Mouse (Mus musculus): ENCODE results near the gene Mctp2. TPM values are rescaled to one million over a fixed set of nuclear protein-coding genes. Genes with fewer than 3 reads are reported as not detected.

Gene Mctp2
- polyA plus RNA-seq, 1 experiment from 2014 or later: 4.1 TPM

DNA sequence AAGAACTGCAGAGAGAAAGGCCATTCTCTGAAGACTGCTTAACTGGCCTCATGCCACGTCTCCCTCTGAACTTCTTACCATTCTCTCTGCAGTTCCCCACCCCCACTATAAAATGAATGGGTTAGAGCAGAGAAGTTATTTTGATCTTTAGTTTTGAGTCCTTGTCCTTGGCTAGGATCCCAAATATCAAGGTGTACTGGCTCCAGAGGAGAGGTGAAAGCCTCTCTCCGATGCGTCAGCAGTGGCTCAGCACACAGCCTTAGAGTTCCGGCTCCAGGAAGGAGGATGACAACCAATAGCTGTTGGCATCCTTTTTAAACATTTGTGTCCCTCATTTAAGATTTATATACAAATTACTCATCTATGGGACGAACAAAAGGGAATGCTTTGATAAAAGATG, 96.2 kb downstream of the Mctp2 start:
- Histone ChIP-seq H3K27me3 (ENCODE audit: insufficient read depth, low read length) (no peaks in the 10 kb centered on the region), H3K4me3 (replicated peaks; ENCODE audit: low read depth, low read length) (no peak overlapping the region), H3K4me2 (ENCODE audit: low read length) (no peak overlapping the region), H3K9ac (ENCODE audit: low read depth, low read length) (no peak overlapping the region), H3K36me3 (ENCODE audit: insufficient read depth, low read length) (no peaks in the 10 kb centered on the region), H3K4me1 (replicated peaks; ENCODE audit: insufficient read depth, low read length) (no peaks in the 10 kb centered on the region), H3K9me3 (replicated peaks; ENCODE audit: low read length) (no peaks in the 10 kb centered on the region), H3K27ac (no peak overlapping the region)
- WGBS: 62% methylated on average over 5 of the region's 5 CpGs
- ATAC-seq (replicated peaks; ENCODE audit: low FRiP score, low read depth): no peak
- TF ChIP-seq CTCF (IDR thresholded peaks at IDR 0.05; ENCODE audit: low read depth): no peak
- DNase-seq (ENCODE audit: low spot score): no peak

DNA sequence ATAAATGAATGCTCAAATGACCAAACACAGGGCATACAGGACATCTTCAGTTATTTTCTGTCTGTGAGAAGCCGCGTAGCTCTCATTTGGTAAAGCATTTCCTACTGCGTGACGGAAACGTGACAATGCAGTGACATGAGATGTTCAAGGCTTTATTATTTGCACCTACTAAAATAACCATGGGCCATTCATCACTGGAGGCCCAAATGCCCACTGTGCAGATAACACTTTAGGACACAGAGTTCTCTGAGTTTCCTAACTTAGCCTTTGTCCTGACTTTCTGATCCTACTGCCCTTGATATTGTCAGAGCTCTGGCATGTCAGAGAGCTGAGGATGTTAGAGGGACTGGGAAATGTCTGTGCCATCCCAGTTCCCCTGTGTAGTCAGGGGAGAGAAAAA, 97.1 kb downstream of the Mctp2 start:
- H3K9me3 ChIP-seq (replicated peaks; ENCODE audit: low read length): no peaks in the 10 kb centered on the region
- H3K4me3 ChIP-seq (replicated peaks; ENCODE audit: low read depth, low read length): no peak overlapping the region
- no peak for DNase-seq (ENCODE audit: low spot score)
- no peak for TF ChIP-seq CTCF (IDR thresholded peaks at IDR 0.05; ENCODE audit: low read depth)
- ATAC-seq (replicated peaks; ENCODE audit: low FRiP score, low read depth): no peak
- no peaks in the 10 kb centered on the region for H3K27me3 ChIP-seq (ENCODE audit: insufficient read depth, low read length)
- H3K9ac ChIP-seq (ENCODE audit: low read depth, low read length): no peak overlapping the region
- no peak overlapping the region for H3K4me2 ChIP-seq (ENCODE audit: low read length)
- WGBS: 76% methylated on average over 5 of the region's 5 CpGs
- H3K4me1 ChIP-seq (replicated peaks; ENCODE audit: insufficient read depth, low read length): no peaks in the 10 kb centered on the region
- no peaks in the 10 kb centered on the region for H3K36me3 ChIP-seq (ENCODE audit: insufficient read depth, low read length)
- no peak overlapping the region for H3K27ac ChIP-seq

DNA sequence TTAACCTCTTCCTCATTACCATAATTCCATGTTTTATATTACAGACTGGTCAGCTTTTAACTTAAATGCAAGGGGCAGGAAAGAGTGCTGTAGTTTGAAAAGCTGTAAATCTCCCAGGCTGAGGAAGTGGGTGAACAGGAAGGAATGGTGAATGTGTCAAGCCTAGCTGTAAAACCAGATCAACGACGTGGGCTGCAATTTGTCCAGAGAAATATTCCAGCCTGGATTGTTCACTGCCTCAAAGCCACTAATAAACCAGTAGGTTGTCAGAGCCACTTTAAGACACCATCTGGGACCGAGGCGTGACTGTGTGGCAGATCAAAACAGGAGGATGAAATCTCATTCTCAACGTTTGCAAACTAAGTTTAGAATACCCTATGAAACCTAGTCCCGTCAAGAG, 99.6 kb downstream of the Mctp2 start:
- Histone ChIP-seq H3K27me3 (ENCODE audit: insufficient read depth, low read length) (no peaks in the 10 kb centered on the region), H3K27ac (peak overlapping the region; percentile 20; the same call in 1 of the 2 replicates), H3K4me1 (replicated peaks; ENCODE audit: insufficient read depth, low read length) (no peaks in the 10 kb centered on the region), H3K4me3 (replicated peaks; ENCODE audit: low read depth, low read length) (no peak overlapping the region), H3K9me3 (replicated peaks; ENCODE audit: low read length) (no peaks in the 10 kb centered on the region), H3K4me2 (ENCODE audit: low read length) (no peak overlapping the region), H3K9ac (ENCODE audit: low read depth, low read length) (no peak overlapping the region), H3K36me3 (ENCODE audit: insufficient read depth, low read length) (no peaks in the 10 kb centered on the region)
- 20% methylated on average over 6 of the region's 6 CpGs for WGBS
- ATAC-seq (replicated peaks; ENCODE audit: low FRiP score, low read depth): no peak
- TF ChIP-seq CTCF (IDR thresholded peaks at IDR 0.05; ENCODE audit: low read depth): 0 out of 2 replicates have a peak, but pooled peaks have one; percentile 4
- DNase-seq (ENCODE audit: low spot score): peak; percentile 83

DNA sequence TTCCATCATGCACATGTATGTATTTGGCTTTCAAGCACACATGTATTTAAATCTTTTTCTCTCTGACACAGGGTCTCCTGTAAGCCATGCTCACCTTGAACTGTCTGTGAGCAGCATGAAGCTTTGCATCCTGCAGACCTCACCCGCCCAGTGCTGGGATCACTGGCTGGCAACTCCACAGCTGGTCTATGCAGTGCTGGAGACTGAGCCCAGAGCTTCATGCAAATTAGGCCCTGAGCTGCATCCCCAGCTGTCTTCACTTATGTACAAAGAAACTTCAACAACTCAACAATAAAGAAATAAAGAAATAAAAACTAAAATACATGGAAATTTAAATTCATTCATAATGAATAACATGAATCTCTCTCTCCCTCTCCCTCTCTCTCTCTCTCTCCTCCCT, 110.7 kb downstream of the Mctp2 start:
- Histone ChIP-seq H3K9ac (ENCODE audit: low read depth, low read length) (no peak overlapping the region), H3K27me3 (ENCODE audit: insufficient read depth, low read length) (no peaks in the 10 kb centered on the region), H3K27ac (no peak overlapping the region), H3K4me1 (replicated peaks; ENCODE audit: insufficient read depth, low read length) (no peaks in the 10 kb centered on the region), H3K36me3 (ENCODE audit: insufficient read depth, low read length) (no peaks in the 10 kb centered on the region), H3K4me2 (ENCODE audit: low read length) (no peak overlapping the region), H3K9me3 (replicated peaks; ENCODE audit: low read length) (no peaks in the 10 kb centered on the region), H3K4me3 (replicated peaks; ENCODE audit: low read depth, low read length) (no peak overlapping the region)
- 79% methylated on average over 1 of the region's 1 CpGs for whole genome bisulfite sequencing
- no peak for TF ChIP-seq CTCF (IDR thresholded peaks at IDR 0.05; ENCODE audit: low read depth)
- ATAC-seq (replicated peaks; ENCODE audit: low FRiP score, low read depth): no peak
- no peak for DNase-seq (ENCODE audit: low spot score)

DNA sequence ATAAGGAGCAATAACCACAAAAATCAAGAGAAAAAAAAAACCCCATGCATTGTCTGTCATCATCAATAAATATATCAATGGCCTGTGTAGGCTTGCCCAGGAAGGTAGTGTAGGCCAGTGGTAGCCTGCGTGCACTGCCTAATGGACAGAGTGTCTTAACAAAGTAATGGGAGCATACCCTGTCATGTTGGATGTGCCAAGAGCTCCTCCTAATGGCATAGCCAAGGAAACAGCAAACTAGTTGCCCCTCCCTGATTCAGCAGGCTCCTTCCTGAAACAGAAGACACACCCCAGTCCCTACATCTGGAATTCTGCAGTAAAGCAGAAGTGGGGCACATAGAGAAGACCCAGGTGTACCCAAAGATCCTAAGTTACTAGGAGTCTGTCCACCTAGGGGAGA, 113.1 kb downstream of the Mctp2 start:
- DNase-seq (ENCODE audit: low spot score): no peak
- no peak for ATAC-seq (replicated peaks; ENCODE audit: low FRiP score, low read depth)
- H3K9ac ChIP-seq (ENCODE audit: low read depth, low read length): no peak overlapping the region

DNA sequence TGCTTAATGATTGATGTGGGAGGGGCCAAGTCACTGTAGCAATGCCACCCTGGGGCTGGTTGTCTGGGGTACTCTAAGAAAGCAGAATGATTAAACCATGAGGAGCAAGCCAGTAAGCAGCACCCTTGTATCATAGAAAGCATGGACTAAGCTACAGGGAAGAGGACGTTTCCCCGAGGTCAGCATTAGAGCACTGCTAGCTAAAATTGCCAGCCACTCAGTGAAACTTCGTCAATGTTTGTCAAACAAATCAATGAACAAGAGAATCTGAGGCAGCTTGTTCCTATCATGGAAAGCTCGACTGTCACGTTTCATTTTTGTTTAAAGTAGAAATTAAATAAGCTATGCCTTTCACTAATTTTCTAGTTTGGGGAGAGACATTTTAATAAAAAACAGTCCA, 124.8 kb downstream of the Mctp2 start:
- no peak for ATAC-seq (replicated peaks; ENCODE audit: low FRiP score, low read depth)
- Histone ChIP-seq H3K4me3 (replicated peaks; ENCODE audit: low read depth, low read length) (no peak overlapping the region), H3K9ac (ENCODE audit: low read depth, low read length) (no peak overlapping the region), H3K36me3 (ENCODE audit: insufficient read depth, low read length) (no peaks in the 10 kb centered on the region), H3K27ac (no peak overlapping the region), H3K9me3 (replicated peaks; ENCODE audit: low read length) (no peaks in the 10 kb centered on the region), H3K27me3 (ENCODE audit: insufficient read depth, low read length) (no peaks in the 10 kb centered on the region), H3K4me1 (replicated peaks; ENCODE audit: insufficient read depth, low read length) (no peaks in the 10 kb centered on the region), H3K4me2 (ENCODE audit: low read length) (no peak overlapping the region)
- TF ChIP-seq CTCF (IDR thresholded peaks at IDR 0.05; ENCODE audit: low read depth): no peak
- WGBS: 90% methylated on average over 5 of the region's 5 CpGs
- no peak for DNase-seq (ENCODE audit: low spot score)

More for the DNA sequence above, 113.1 kb downstream of the Mctp2 start:
- Histone ChIP-seq H3K4me2 (ENCODE audit: low read length) (no peak overlapping the region), H3K36me3 (ENCODE audit: insufficient read depth, low read length) (no peaks in the 10 kb centered on the region), H3K27ac (no peak overlapping the region), H3K9me3 (replicated peaks; ENCODE audit: low read length) (no peaks in the 10 kb centered on the region), H3K4me1 (replicated peaks; ENCODE audit: insufficient read depth, low read length) (no peaks in the 10 kb centered on the region), H3K27me3 (ENCODE audit: insufficient read depth, low read length) (no peaks in the 10 kb centered on the region), H3K4me3 (replicated peaks; ENCODE audit: low read depth, low read length) (no peak overlapping the region)
- peak; percentile 48; the same call in 1 of the 2 replicates for TF ChIP-seq CTCF (IDR thresholded peaks at IDR 0.05; ENCODE audit: low read depth)
- WGBS: 80% methylated on average over 1 of the region's 1 CpGs

DNA sequence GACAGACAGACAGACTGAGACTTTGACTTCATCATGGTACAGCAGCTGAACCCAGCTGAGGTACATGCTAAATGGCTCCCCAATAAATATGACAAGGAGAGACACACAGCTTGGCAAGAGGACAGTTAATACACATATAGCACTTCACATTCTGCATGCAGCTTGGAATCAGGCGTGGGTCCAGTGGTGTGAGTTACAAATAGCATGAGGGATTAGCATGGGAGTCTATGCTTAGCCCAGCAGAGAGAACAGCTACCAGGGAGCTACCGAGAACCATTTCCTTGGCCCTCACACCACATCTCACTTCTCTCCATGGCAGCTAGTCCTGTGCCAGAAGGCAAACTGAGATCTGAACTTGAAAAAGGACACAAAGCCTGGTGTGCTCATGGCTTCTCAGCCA, 137.1 kb downstream of the Mctp2 start:
- H3K4me1 ChIP-seq (replicated peaks; ENCODE audit: insufficient read depth, low read length): no peaks in the 10 kb centered on the region; the same call in 1 of the 2 replicates
- no peak for TF ChIP-seq CTCF (IDR thresholded peaks at IDR 0.05; ENCODE audit: low read depth)
- no peaks in the 10 kb centered on the region for H3K9me3 ChIP-seq (replicated peaks; ENCODE audit: low read length)
- 79% methylated on average over 2 of the region's 2 CpGs for WGBS
- no peak overlapping the region for H3K9ac ChIP-seq (ENCODE audit: low read depth, low read length)
- ATAC-seq (replicated peaks; ENCODE audit: low FRiP score, low read depth) (no peak), DNase-seq (ENCODE audit: low spot score) (no peak)
- no peaks in the 10 kb centered on the region for H3K36me3 ChIP-seq (ENCODE audit: insufficient read depth, low read length)
- no peaks in the 10 kb centered on the region for H3K27me3 ChIP-seq (ENCODE audit: insufficient read depth, low read length)
- H3K4me2 ChIP-seq (ENCODE audit: low read length): no peak overlapping the region
- no peak overlapping the region for H3K27ac ChIP-seq
- H3K4me3 ChIP-seq (replicated peaks; ENCODE audit: low read depth, low read length): no peak overlapping the region

All from kidney, postnatal 0 days (tissue).